Mouse (Mus musculus): ENCODE measurements around the gene Pafah1b2. TPM values are rescaled to one million over a fixed set of nuclear protein-coding genes. Genes with fewer than 3 reads are reported as not detected.

The Pafah1b2 gene
- total RNA-seq, 4 experiments from 2014 or later = 154 to 180 (median 171) TPM

GRCm38 (mm10) chr9:45942464-45942863, 70.0 kb downstream of the Pafah1b2 start:
- DNase-seq = no peak

- no peak for DNase-seq
Measured at GRCm38 (mm10) chr9:45941329-45941888, 71.1 kb downstream of the Pafah1b2 start.

- DNase-seq = no peak
Measured at GRCm38 (mm10) chr9:45939794-45940193, 72.7 kb downstream of the Pafah1b2 start.

GRCm38 (mm10) chr9:45938952-45939637, 73.4 kb downstream of the Pafah1b2 start:
- DNase-seq = no peak

- DNase-seq = peak; percentile 88
Measured at GRCm38 (mm10) chr9:45938088-45938487, 74.4 kb downstream of the Pafah1b2 start.

GRCm38 (mm10) chr9:45936883-45937282, 75.6 kb downstream of the Pafah1b2 start:
- peak; percentile 71 for DNase-seq

GRCm38 (mm10) chr9:45935628-45936210, 76.8 kb downstream of the Pafah1b2 start, which contains the start of gene Tagln:
TSS of gene Tagln (minus strand) at chr9:45936058.
- no peak for DNase-seq

- no peak for DNase-seq
Measured at GRCm38 (mm10) chr9:45932571-45933415, 79.7 kb downstream of the Pafah1b2 start.

GRCm38 (mm10) chr9:45931958-45932357, 80.5 kb downstream of the Pafah1b2 start:
- DNase-seq = no peak

- no peak for DNase-seq
Measured at GRCm38 (mm10) chr9:45929285-45929684, 83.2 kb downstream of the Pafah1b2 start.

- no peak for DNase-seq
Measured at GRCm38 (mm10) chr9:45919895-45920294, 92.6 kb downstream of the Pafah1b2 start.

- DNase-seq = peak; percentile 68
Measured at GRCm38 (mm10) chr9:45917041-45917934, 95.2 kb downstream of the Pafah1b2 start.

GRCm38 (mm10) chr9:45915659-45916058, 96.8 kb downstream of the Pafah1b2 start:
- DNase-seq = no peak

Small RNAs within 50 kb of the gene (microRNA-seq; reads per million reads assigned to microRNA genes)
- 0.18 to 0.67 reads per million in 2 experiments for gene Mir7087

Other genes with a start within 250 kb of the Pafah1b2 start
- gene Cep164, start 184.0 kb downstream of the Pafah1b2 start, total RNA-seq (2022) = 10 to 100 TPM; 17.6 to 30.5 (median 23.3) TPM
- gene Bace1, start 174.1 kb downstream of the Pafah1b2 start, total RNA-seq (2022) = 10 to 100 TPM; 28.6 to 36.2 (median 32.4) TPM
- 10 to 100 TPM; 27.9 to 44.9 (median 36.6) TPM for gene Pcsk7, start 106.2 kb downstream of the Pafah1b2 start, total RNA-seq (2022)
- gene Rnf214, start 105.8 kb downstream of the Pafah1b2 start, total RNA-seq (2022) = 10 to 100 TPM; 47.5 to 69.5 (median 52.4) TPM
- 100 to 1,000 TPM in 3 of 4 experiments, 10 to 100 TPM in 1; 89.8 to 116 (median 110) TPM for gene Tagln, start 76.6 kb downstream of the Pafah1b2 start, total RNA-seq (2022)
- gene Sidt2, start 57.4 kb downstream of the Pafah1b2 start, total RNA-seq (2022) = 100 to 1,000 TPM; 180 to 380 (median 226) TPM
- gene Sik3, start 130 bp upstream of the Pafah1b2 start, total RNA-seq (2022) = 10 to 100 TPM; 66.2 to 77.3 (median 70.0) TPM
- gene Apoa1, start 215.9 kb upstream of the Pafah1b2 start, total RNA-seq (2022) = 1 to 10 TPM in 3 of 4 experiments, not detected in 1; 1.2 to 3.5 (median 1.5) TPM
- 1 to 10 TPM in 3 of 4 experiments, not detected in 1; 1.5 to 4.7 (median 4.2) TPM for gene Apoc3, start 222.9 kb upstream of the Pafah1b2 start, total RNA-seq (2022)
- gene Apoa4, start 228.0 kb upstream of the Pafah1b2 start, total RNA-seq (2022) = under 1 TPM in 1 of 4 experiments, not detected in 3; 0.16 TPM